Mouse (Mus musculus): ENCODE data around the gene Nab1. TPM values are rescaled to one million over a fixed set of nuclear protein-coding genes. Genes with fewer than 3 reads are reported as not detected.

Nab1 gene
- polyA plus RNA-seq, 1 experiment from 2014 or later = 21.1 TPM

DNA sequence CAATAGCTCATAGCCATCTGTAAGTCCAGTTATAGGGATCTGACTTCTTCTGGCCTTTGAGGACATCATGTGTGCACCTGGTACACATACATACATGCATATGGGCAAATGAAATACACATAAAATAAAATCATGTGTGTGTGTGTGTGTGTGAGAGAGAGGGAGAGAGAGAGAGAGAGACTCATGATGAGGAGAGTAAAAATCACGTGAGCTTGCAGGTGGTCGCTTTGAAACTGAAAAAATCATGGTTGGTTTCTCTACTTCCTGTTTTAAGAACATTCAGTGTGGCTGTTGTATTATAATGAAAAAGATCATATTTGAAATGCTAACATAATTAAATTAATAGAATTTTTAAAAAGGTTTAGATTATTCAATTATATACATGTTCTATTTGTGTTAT, 69.9 kb downstream of the Nab1 start:
- Histone ChIP-seq H3K4me1 (ENCODE audit: control insufficient read depth, insufficient read depth, low read length) (no peaks in the 10 kb centered on the region), H3K9me3 (ENCODE audit: control insufficient read depth, low read length) (no peaks in the 10 kb centered on the region), H3K27ac (replicated peaks; ENCODE audit: low read depth, low read length) (no peak overlapping the region), H3K9ac (ENCODE audit: low read depth, low read length) (no peak overlapping the region), H3K4me3 (ENCODE audit: low read depth, low read length) (no peak overlapping the region), H3K36me3 (ENCODE audit: control insufficient read depth, insufficient read depth, low read length) (no peaks in the 10 kb centered on the region), H3K4me2 (ENCODE audit: low read depth, low read length) (no peak overlapping the region), H3K27me3 (replicated peaks; ENCODE audit: control insufficient read depth, insufficient read depth, low read length) (no peaks in the 10 kb centered on the region)
- no peak for ATAC-seq (ENCODE audit: low read depth)
- WGBS = 79% methylated on average over 2 of the region's 2 CpGs
- DNase-seq (ENCODE audit: low spot score) = no peak

DNA sequence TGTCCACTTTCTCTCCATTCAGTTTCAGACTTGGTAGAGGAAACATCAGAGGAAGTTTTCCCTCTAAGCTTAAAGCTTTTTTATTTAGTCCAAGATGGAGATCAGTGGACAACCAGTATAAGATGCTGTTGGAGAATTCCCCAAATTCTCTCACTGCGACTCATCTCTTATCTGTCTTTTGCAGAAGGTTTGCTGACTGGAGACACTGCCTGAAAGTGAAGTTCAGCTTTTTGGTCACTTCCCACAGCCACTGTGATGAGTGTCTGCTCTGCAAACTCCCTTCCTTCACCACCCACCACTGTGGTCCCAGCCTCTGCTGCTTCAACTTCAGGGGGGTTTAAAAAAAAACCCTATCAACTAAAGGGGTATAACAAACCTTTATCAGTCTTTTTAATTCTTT, 70.4 kb downstream of the Nab1 start:
- H3K4me3 ChIP-seq (ENCODE audit: low read depth, low read length) = no peak overlapping the region
- H3K9me3 ChIP-seq (ENCODE audit: control insufficient read depth, low read length) = no peaks in the 10 kb centered on the region
- no peaks in the 10 kb centered on the region for H3K4me1 ChIP-seq (ENCODE audit: control insufficient read depth, insufficient read depth, low read length)
- H3K27me3 ChIP-seq (replicated peaks; ENCODE audit: control insufficient read depth, insufficient read depth, low read length) = no peaks in the 10 kb centered on the region
- no peak for ATAC-seq (ENCODE audit: low read depth)
- WGBS = 93% methylated on average over 1 of the region's 1 CpGs
- H3K27ac ChIP-seq (replicated peaks; ENCODE audit: low read depth, low read length) = no peak overlapping the region
- no peaks in the 10 kb centered on the region for H3K36me3 ChIP-seq (ENCODE audit: control insufficient read depth, insufficient read depth, low read length)
- no peak for DNase-seq (ENCODE audit: low spot score)
- no peak overlapping the region for H3K9ac ChIP-seq (ENCODE audit: low read depth, low read length)
- no peak overlapping the region for H3K4me2 ChIP-seq (ENCODE audit: low read depth, low read length)

DNA sequence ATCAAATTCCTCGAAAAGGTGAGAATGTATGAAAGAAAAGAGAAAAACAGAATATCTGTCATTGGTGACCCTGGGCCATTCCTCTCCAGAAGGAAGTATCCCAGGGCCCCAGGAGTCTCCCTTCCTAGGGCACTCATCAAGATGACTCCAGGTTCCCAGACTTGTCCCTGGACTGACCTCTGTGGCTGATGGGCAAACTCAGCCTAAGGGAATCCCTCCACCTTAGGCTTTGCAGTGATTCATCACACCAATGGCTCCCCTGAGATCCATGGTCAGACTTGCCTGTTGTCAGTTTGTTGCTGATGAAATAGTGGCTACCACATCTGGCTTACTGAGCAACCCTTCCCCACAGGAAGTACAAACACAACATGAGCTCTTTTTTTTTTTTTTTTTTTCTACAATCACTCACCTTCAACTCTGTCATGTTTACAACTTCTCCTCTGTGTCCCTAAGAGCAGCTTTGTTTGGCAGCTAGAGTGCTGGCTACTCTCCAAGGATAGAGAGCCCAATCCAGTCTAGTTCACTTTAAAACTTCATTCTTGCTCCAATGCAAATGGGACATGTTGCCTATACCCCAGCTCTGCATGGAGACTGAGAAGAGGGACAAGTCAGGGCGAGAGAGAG, 72.5 kb downstream of the Nab1 start:
- Histone ChIP-seq H3K4me2 (ENCODE audit: low read depth, low read length) (no peak overlapping the region), H3K27me3 (replicated peaks; ENCODE audit: control insufficient read depth, insufficient read depth, low read length) (no peaks in the 10 kb centered on the region), H3K36me3 (ENCODE audit: control insufficient read depth, insufficient read depth, low read length) (no peaks in the 10 kb centered on the region), H3K9ac (ENCODE audit: low read depth, low read length) (no peak overlapping the region), H3K4me1 (ENCODE audit: control insufficient read depth, insufficient read depth, low read length) (no peaks in the 10 kb centered on the region), H3K9me3 (ENCODE audit: control insufficient read depth, low read length) (no peaks in the 10 kb centered on the region), H3K4me3 (ENCODE audit: low read depth, low read length) (no peak overlapping the region), H3K27ac (replicated peaks; ENCODE audit: low read depth, low read length) (no peak overlapping the region)
- whole genome bisulfite sequencing = 63% methylated on average over 2 of the region's 2 CpGs
- DNase-seq (ENCODE audit: low spot score) (peak; percentile 17), ATAC-seq (ENCODE audit: low read depth) (no peak)

DNA sequence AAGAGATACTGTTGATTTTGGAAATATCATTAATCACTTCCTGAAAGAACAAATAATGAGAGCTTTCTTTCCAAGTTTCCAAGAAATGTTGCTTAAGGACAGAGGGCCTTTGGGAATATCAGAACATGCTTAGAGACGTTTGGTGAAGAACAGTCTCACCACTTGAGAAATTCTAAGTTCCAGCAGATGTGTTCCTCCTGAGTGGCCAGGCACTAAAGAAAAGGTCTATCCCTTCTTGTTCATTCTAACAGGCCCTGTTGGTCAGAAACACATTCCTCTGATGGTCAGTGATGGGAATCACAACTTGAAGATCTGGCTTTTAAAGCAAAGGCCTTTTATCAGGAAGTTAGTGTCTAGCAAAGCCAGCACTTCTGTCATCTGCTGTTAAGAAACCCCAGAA, 76.6 kb downstream of the Nab1 start:
- DNase-seq (ENCODE audit: low spot score) (no peak), ATAC-seq (ENCODE audit: low read depth) (no peak)
- Histone ChIP-seq H3K4me2 (ENCODE audit: low read depth, low read length) (no peak overlapping the region), H3K4me3 (ENCODE audit: low read depth, low read length) (no peak overlapping the region), H3K9me3 (ENCODE audit: control insufficient read depth, low read length) (no peaks in the 10 kb centered on the region), H3K4me1 (ENCODE audit: control insufficient read depth, insufficient read depth, low read length) (no peaks in the 10 kb centered on the region), H3K9ac (ENCODE audit: low read depth, low read length) (no peak overlapping the region), H3K27ac (replicated peaks; ENCODE audit: low read depth, low read length) (no peak overlapping the region), H3K36me3 (ENCODE audit: control insufficient read depth, insufficient read depth, low read length) (no peaks in the 10 kb centered on the region), H3K27me3 (replicated peaks; ENCODE audit: control insufficient read depth, insufficient read depth, low read length) (no peaks in the 10 kb centered on the region)
- 59% methylated on average over 1 of the region's 1 CpGs for WGBS

DNA sequence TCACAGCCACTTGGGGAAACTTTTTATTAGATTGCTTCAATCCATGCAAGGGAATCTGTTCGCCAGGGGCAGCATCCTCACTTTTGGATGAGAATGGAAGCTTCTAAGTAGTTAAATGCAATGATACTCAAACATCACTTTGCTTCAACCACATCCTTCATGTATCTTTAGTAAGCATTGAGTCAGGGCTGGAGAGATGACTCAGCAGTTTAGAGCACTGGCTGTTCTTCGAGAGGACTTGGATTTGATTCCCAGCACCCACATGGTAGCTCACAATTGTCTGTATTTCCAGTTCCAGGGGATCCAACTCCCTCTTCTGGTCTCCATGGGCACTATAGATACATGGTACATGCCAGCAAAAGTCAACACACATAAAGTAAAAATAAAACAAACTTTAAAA, 77.4 kb downstream of the Nab1 start:
- Histone ChIP-seq H3K4me3 (ENCODE audit: low read depth, low read length) (no peak overlapping the region), H3K27me3 (replicated peaks; ENCODE audit: control insufficient read depth, insufficient read depth, low read length) (no peaks in the 10 kb centered on the region), H3K9ac (ENCODE audit: low read depth, low read length) (no peak overlapping the region), H3K4me2 (ENCODE audit: low read depth, low read length) (no peak overlapping the region), H3K36me3 (ENCODE audit: control insufficient read depth, insufficient read depth, low read length) (no peaks in the 10 kb centered on the region), H3K4me1 (ENCODE audit: control insufficient read depth, insufficient read depth, low read length) (no peaks in the 10 kb centered on the region), H3K9me3 (ENCODE audit: control insufficient read depth, low read length) (no peaks in the 10 kb centered on the region), H3K27ac (replicated peaks; ENCODE audit: low read depth, low read length) (no peak overlapping the region)
- WGBS = 89% methylated on average over 2 of the region's 2 CpGs
- no peak for DNase-seq (ENCODE audit: low spot score)
- no peak for ATAC-seq (ENCODE audit: low read depth)

DNA sequence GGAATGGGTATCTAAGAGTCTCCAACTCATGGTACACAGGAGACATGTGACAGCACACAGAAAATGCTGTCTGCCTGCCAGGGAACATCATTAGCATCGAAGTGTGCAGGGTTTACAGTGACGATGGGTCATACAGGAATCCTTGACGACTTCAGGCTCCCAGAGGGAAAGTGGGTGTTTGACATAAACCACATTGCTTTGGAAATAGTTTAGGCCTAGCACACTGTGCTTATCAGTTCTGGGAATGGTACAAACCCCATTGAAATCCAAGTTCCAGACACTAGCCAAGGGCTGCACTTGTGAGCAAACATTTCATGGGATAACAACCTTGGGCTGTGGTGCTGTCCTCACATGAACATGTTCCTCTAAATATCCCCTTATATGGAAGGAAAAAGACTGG, 78.3 kb downstream of the Nab1 start:
- Histone ChIP-seq H3K27ac (replicated peaks; ENCODE audit: low read depth, low read length) (no peak overlapping the region), H3K9ac (ENCODE audit: low read depth, low read length) (no peak overlapping the region), H3K9me3 (ENCODE audit: control insufficient read depth, low read length) (no peaks in the 10 kb centered on the region), H3K4me2 (ENCODE audit: low read depth, low read length) (no peak overlapping the region), H3K4me3 (ENCODE audit: low read depth, low read length) (no peak overlapping the region), H3K4me1 (ENCODE audit: control insufficient read depth, insufficient read depth, low read length) (no peaks in the 10 kb centered on the region), H3K36me3 (ENCODE audit: control insufficient read depth, insufficient read depth, low read length) (no peaks in the 10 kb centered on the region), H3K27me3 (replicated peaks; ENCODE audit: control insufficient read depth, insufficient read depth, low read length) (no peaks in the 10 kb centered on the region)
- no peak for DNase-seq (ENCODE audit: low spot score)
- ATAC-seq (ENCODE audit: low read depth) = no peak
- WGBS = 86% methylated on average over 3 of the region's 3 CpGs

DNA sequence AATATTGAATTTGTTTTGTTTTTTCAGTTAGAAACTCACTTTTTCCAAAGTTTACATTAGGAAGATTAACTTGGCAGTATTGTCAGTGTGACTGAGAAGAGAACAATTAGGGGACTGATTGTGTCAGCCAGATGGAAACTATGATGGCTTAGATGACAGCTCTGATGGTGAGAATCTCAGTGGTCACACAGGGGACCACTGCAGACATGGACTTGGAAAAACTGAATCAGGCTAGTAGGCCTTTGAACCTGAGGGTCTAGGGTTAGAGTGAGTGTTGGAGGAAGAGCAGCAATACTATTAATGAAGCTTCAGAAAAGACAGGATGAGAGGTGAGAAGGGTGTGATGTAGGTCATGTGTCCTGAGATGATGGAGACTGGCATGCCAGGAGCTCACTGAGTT, 78.9 kb downstream of the Nab1 start:
- no peak for ATAC-seq (ENCODE audit: low read depth)
- Histone ChIP-seq H3K9ac (ENCODE audit: low read depth, low read length) (no peak overlapping the region), H3K27me3 (replicated peaks; ENCODE audit: control insufficient read depth, insufficient read depth, low read length) (no peaks in the 10 kb centered on the region), H3K36me3 (ENCODE audit: control insufficient read depth, insufficient read depth, low read length) (no peaks in the 10 kb centered on the region), H3K4me2 (ENCODE audit: low read depth, low read length) (no peak overlapping the region), H3K4me1 (ENCODE audit: control insufficient read depth, insufficient read depth, low read length) (no peaks in the 10 kb centered on the region), H3K4me3 (ENCODE audit: low read depth, low read length) (no peak overlapping the region), H3K9me3 (ENCODE audit: control insufficient read depth, low read length) (no peaks in the 10 kb centered on the region), H3K27ac (replicated peaks; ENCODE audit: low read depth, low read length) (no peak overlapping the region)
- DNase-seq (ENCODE audit: low spot score) = no peak

DNA sequence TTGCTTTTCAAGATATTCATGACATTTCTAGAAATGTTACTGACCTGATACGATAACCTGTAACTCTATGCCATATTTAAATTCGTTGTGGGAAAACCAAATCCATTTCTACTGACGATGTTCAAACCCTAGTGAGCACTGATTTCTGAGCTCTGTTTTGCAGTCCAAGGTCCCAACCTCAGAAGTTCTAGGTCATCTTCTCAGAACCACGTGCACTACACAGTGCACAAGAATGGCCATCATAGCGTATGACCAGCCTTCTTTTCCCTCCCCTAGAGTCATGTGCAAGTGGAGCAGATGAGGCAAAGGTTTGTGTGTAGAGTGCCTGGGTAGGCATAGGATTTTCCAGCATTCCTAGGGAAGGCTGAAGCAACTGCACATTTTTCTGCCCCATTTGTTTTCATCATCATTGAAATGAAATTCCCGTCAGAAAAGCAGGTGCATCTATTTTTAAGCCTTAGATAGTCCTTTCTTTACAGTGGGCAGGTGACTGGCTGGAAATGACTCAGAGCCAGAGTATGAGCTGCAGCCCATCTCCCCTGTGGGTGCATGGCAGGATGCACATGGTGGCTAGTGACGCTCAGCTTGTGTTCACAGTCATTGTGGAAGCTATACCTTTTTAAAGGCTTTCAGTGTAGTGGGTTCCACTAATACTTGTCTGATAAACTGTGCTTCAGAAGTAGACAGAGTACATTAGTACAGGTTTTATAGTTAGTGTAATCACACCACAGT, 81.2 kb downstream of the Nab1 start:
- Histone ChIP-seq H3K36me3 (ENCODE audit: control insufficient read depth, insufficient read depth, low read length) (no peaks in the 10 kb centered on the region), H3K4me1 (ENCODE audit: control insufficient read depth, insufficient read depth, low read length) (no peaks in the 10 kb centered on the region), H3K4me2 (ENCODE audit: low read depth, low read length) (no peak overlapping the region), H3K4me3 (ENCODE audit: low read depth, low read length) (no peak overlapping the region), H3K9ac (ENCODE audit: low read depth, low read length) (no peak overlapping the region), H3K27ac (replicated peaks; ENCODE audit: low read depth, low read length) (no peak overlapping the region), H3K27me3 (replicated peaks; ENCODE audit: control insufficient read depth, insufficient read depth, low read length) (no peaks in the 10 kb centered on the region), H3K9me3 (ENCODE audit: control insufficient read depth, low read length) (no peaks in the 10 kb centered on the region)
- DNase-seq (ENCODE audit: low spot score) (no peak), ATAC-seq (ENCODE audit: low read depth) (no peak)
- WGBS = 85% methylated on average over 7 of the region's 7 CpGs

Measured in embryonic facial prominence, embryonic 14.5 days (tissue).